Mouse (Mus musculus) heart, postnatal 0 days (tissue): ENCODE measurements around the gene Nup210l.

Experiments
- CTCF ChIP-seq: IDR thresholded peaks from 2 replicates; pipeline ENCODE4 v1.5.1; 2016; ENCODE audit warnings: antibody characterized with exemption, control low read depth, low read depth
- EP300 ChIP-seq: IDR thresholded peaks from 2 replicates; pipeline ENCODE4 v1.6.1; 2016; ENCODE audit warnings: antibody characterized with exemption, low read depth

- no peak for TF ChIP-seq CTCF
- TF ChIP-seq EP300: 0 out of 2 replicates have a peak, but pooled peaks have one; percentile 22
Measured at GRCm38 (mm10) chr3:90231075-90231474, 127.1 kb downstream of the Nup210l start.
